ENCODE assay signal across 9 mouse cellular contexts in the genomic region with DNA sequence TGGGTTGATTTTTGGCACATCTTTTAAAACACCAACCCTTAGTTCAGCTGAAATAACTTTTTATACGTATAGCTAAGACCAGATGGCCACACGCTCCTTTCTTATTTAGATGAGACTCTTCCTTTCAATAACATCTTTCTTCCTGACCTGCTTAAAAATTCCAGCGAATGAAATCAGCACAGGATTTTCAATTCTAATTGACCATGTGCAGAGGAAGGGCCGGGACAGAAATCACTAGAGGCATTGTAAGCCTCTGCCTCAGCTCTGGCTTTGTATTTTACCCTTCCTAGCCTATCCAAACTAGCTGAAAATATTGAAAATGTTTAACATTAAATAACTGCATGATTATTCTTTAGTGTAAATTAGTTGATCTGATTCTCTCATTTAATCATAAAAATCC.
DNase-seq lines count a peak whose midpoint lies in the region; ATAC-seq and TF ChIP-seq lines count a peak whose summit lies in the region.
"Had no signal": no experiment of that assay in that cellular context is flagged by ENCODE, and none has a peak within 500 bp of the region (broad histone marks: within the 10 kb centered on the region; RNA-seq: fewer than 3 reads in every experiment).

No protein-coding gene starts in this region.

- DNase-seq in lung, postnatal 0 days (ENCODE audit: low spot score) = no peak
- no peak for DNase-seq in lung, adult 2 months
- no peak for DNase-seq in limb, embryonic 14.5 days (ENCODE audit: low spot score)

- TF ChIP-seq EP300 in lung, postnatal 0 days (IDR thresholded peaks at IDR 0.05) = no peak

- no peak overlapping the region for H3K27ac ChIP-seq in lung, postnatal 0 days (ENCODE audit: low read length)
- H3K27ac ChIP-seq in forebrain, embryonic 12.5 days = no peak overlapping the region
- no peak overlapping the region for H3K27ac ChIP-seq in limb, embryonic 14.5 days (replicated peaks; ENCODE audit: low read depth, low read length)
- H3K27ac ChIP-seq in stomach, embryonic 16.5 days (ENCODE audit: low read length) = no peak overlapping the region
- H3K27ac ChIP-seq in intestine, embryonic 16.5 days (ENCODE audit: low read length) = no peak overlapping the region
- H3K27ac ChIP-seq: liver, embryonic 14.5 days had no signal

- no peak for ATAC-seq in lung, postnatal 0 days
- no peak for ATAC-seq in forebrain, embryonic 12.5 days (ENCODE audit: low FRiP score)
- no peak for ATAC-seq in limb, embryonic 14.5 days (ENCODE audit: low FRiP score, low read depth)
- no peak for ATAC-seq in stomach, embryonic 16.5 days (ENCODE audit: insufficient read depth, low FRiP score)
- ATAC-seq in megakaryocyte, adult 5-6 weeks (ENCODE audit: poor library complexity, severe bottlenecking) = no peak
- no peak for ATAC-seq in intestine, embryonic 16.5 days

- H3K4me1 ChIP-seq in lung, postnatal 0 days (ENCODE audit: insufficient read depth, low read depth, low read length) = peaks cover 6% of the 10 kb centered on the region
- H3K4me1 ChIP-seq in lung, adult 2 months (ENCODE audit: control insufficient read depth, insufficient read depth, low read length) = peaks cover 18% of the 10 kb centered on the region
- H3K4me1 ChIP-seq in forebrain, embryonic 12.5 days = peaks cover 34% of the 10 kb centered on the region
- peaks cover 27% of the 10 kb centered on the region for H3K4me1 ChIP-seq in limb, embryonic 14.5 days (ENCODE audit: control insufficient read depth, insufficient read depth, low read length)
- peaks cover 19% of the 10 kb centered on the region for H3K4me1 ChIP-seq in stomach, embryonic 16.5 days (ENCODE audit: control insufficient read depth, insufficient read depth, low read length)
- H3K4me1 ChIP-seq in intestine, embryonic 16.5 days (ENCODE audit: control insufficient read depth, insufficient read depth, low read length) = peaks cover 2% of the 10 kb centered on the region

- no peaks in the 10 kb centered on the region for H3K9me3 ChIP-seq in lung, postnatal 0 days (ENCODE audit: low read length)
- H3K9me3 ChIP-seq in forebrain, embryonic 12.5 days = no peaks in the 10 kb centered on the region
- no peaks in the 10 kb centered on the region for H3K9me3 ChIP-seq in limb, embryonic 14.5 days (ENCODE audit: control insufficient read depth, low read length)
- H3K9me3 ChIP-seq in stomach, embryonic 16.5 days (replicated peaks; ENCODE audit: control insufficient read depth, low read length) = no peaks in the 10 kb centered on the region
- H3K9me3 ChIP-seq in intestine, embryonic 16.5 days (ENCODE audit: control insufficient read depth, low read length) = no peaks in the 10 kb centered on the region

- TF ChIP-seq CTCF in lung, postnatal 0 days (IDR thresholded peaks at IDR 0.05) = no peak
- TF ChIP-seq CTCF in lung, adult 2 months (IDR thresholded peaks at IDR 0.05; ENCODE audit: insufficient read depth, low read length) = no peak

- 0 out of 2 replicates have a peak overlapping the region, but pooled peaks have one; percentile 14 for H3K4me2 ChIP-seq in lung, postnatal 0 days (replicated peaks; ENCODE audit: low read depth, low read length)
- peak overlapping the region; percentile 56 for H3K4me2 ChIP-seq in forebrain, embryonic 12.5 days
- H3K4me2 ChIP-seq in limb, embryonic 14.5 days (replicated peaks; ENCODE audit: low read depth, low read length, severe bottlenecking) = peak overlapping the region; percentile 26; the same call in 1 of the 2 replicates
- peak overlapping the region; percentile 38; the same call in 1 of the 2 replicates for H3K4me2 ChIP-seq in stomach, embryonic 16.5 days (ENCODE audit: low read depth, low read length)
- H3K4me2 ChIP-seq in intestine, embryonic 16.5 days (ENCODE audit: low read depth, low read length) = no peak overlapping the region

- no peak overlapping the region for H3K9ac ChIP-seq in lung, postnatal 0 days (replicated peaks; ENCODE audit: low read depth)
- no peak overlapping the region for H3K9ac ChIP-seq in forebrain, embryonic 12.5 days
- no peak overlapping the region for H3K9ac ChIP-seq in limb, embryonic 14.5 days (ENCODE audit: low read depth, low read length, severe bottlenecking)
- H3K9ac ChIP-seq in stomach, embryonic 16.5 days (ENCODE audit: low read length) = no peak overlapping the region
- H3K9ac ChIP-seq in intestine, embryonic 16.5 days (ENCODE audit: low read depth, low read length) = no peak overlapping the region
- H3K9ac ChIP-seq: liver, embryonic 14.5 days had no signal

- H3K4me3 ChIP-seq in lung, postnatal 0 days (ENCODE audit: low read depth, low read length) = no peak overlapping the region
- no peak overlapping the region for H3K4me3 ChIP-seq in lung, adult 2 months (replicated peaks; ENCODE audit: extremely low read depth, low read depth, low read length)
- peak overlapping the region; percentile 20 for H3K4me3 ChIP-seq in forebrain, embryonic 12.5 days (replicated peaks)
- H3K4me3 ChIP-seq in limb, embryonic 14.5 days (replicated peaks; ENCODE audit: low read length) = peak overlapping the region; percentile 73; the same call in 1 of the 2 replicates
- H3K4me3 ChIP-seq in stomach, embryonic 16.5 days (replicated peaks; ENCODE audit: low read length) = no peak overlapping the region
- H3K4me3 ChIP-seq in intestine, embryonic 16.5 days (ENCODE audit: low read length) = no peak overlapping the region
- H3K4me3 ChIP-seq: erythroblast, embryonic 14.5 days had no signal

- no peak for TF ChIP-seq POLR2A in lung, adult 2 months (IDR thresholded peaks at IDR 0.05; ENCODE audit: borderline replicate concordance, extremely low read depth, low read depth, low read length)
- TF ChIP-seq POLR2A in limb, embryonic 14.5 days (IDR thresholded peaks at IDR 0.05; ENCODE audit: borderline replicate concordance, extremely low read depth, insufficient read depth, insufficient read length) = no peak

- H3K36me3 ChIP-seq in lung, postnatal 0 days (ENCODE audit: insufficient read depth, low read length) = no peaks in the 10 kb centered on the region
- 0 out of 2 replicates have a peak, but pooled peaks cover 2% of the 10 kb centered on the region for H3K36me3 ChIP-seq in forebrain, embryonic 12.5 days (replicated peaks)
- H3K36me3 ChIP-seq in limb, embryonic 14.5 days (ENCODE audit: control insufficient read depth, insufficient read depth, low read length) = peaks cover 3% of the 10 kb centered on the region; the same call in 1 of the 2 replicates
- H3K36me3 ChIP-seq in stomach, embryonic 16.5 days (ENCODE audit: control insufficient read depth, insufficient read depth, low read length) = no peaks in the 10 kb centered on the region
- H3K36me3 ChIP-seq in intestine, embryonic 16.5 days (ENCODE audit: control insufficient read depth, insufficient read depth, low read length) = no peaks in the 10 kb centered on the region

- WGBS in lung, postnatal 0 days = 47% methylated on average over 4 of the region's 4 CpGs
- 49% methylated on average over 4 of the region's 4 CpGs for WGBS in lung, adult 2 months
- WGBS in forebrain, embryonic 12.5 days = 15% methylated on average over 4 of the region's 4 CpGs
- 42% methylated on average over 4 of the region's 4 CpGs for whole genome bisulfite sequencing in limb, embryonic 14.5 days
- 55% methylated on average over 4 of the region's 4 CpGs for WGBS in stomach, embryonic 16.5 days
- 40% methylated on average over 4 of the region's 4 CpGs for whole genome bisulfite sequencing in intestine, embryonic 16.5 days

- no peaks in the 10 kb centered on the region for H3K27me3 ChIP-seq in lung, postnatal 0 days (replicated peaks; ENCODE audit: insufficient read depth, low read length)
- no peaks in the 10 kb centered on the region for H3K27me3 ChIP-seq in forebrain, embryonic 12.5 days
- no peaks in the 10 kb centered on the region for H3K27me3 ChIP-seq in limb, embryonic 14.5 days (ENCODE audit: control insufficient read depth, insufficient read depth, low read length)
- H3K27me3 ChIP-seq in stomach, embryonic 16.5 days (ENCODE audit: control insufficient read depth, insufficient read depth, low read length) = no peaks in the 10 kb centered on the region
- H3K27me3 ChIP-seq in intestine, embryonic 16.5 days (replicated peaks; ENCODE audit: control insufficient read depth, insufficient read depth, low read length) = no peaks in the 10 kb centered on the region

Comparison
In these comparisons a context has a peak if more than half of its experiments do, and no peak if none do; other contexts are left out.
1. H3K4me3 ChIP-seq: peak in forebrain, embryonic 12.5 days (single experiment) and limb, embryonic 14.5 days (single experiment); none in lung, postnatal 0 days (single experiment), lung, adult 2 months (single experiment), stomach, embryonic 16.5 days (single experiment) and intestine, embryonic 16.5 days (single experiment).